Mouse (Mus musculus) heart, embryonic 14.5 days (tissue): ENCODE measurements around the gene Myo1d. TPM values are rescaled to one million over a fixed set of nuclear protein-coding genes. Genes with fewer than 3 reads are reported as not detected.

Experiments used
- ATAC-seq: fragments of 200-750 bp; cut with Nextera tagmentation; 2 replicates; pipeline ENCODE4 v1.8.0; 2017; ENCODE audit warnings: low read depth, moderate TSS enrichment; ENCODE audit not compliant: insufficient number of reproducible peaks, insufficient read depth, low FRiP score
- H3K27ac ChIP-seq, 2 experiments: fragments of 200-500 bp in 1 of 2; fragments of 300-500 bp in 1 of 2; sonication (generic) in 1 of 2; replicated peaks in 1 of 2; 2 replicates each; pipeline ENCODE4 v1.5.1; 2012 to 2014; ENCODE audit warnings: low read depth in 2 of 2, low read length in 2 of 2, control low read depth in 1 of 2, mild to moderate bottlenecking in 1 of 2, mixed read lengths in 1 of 2; ENCODE audit not compliant: control insufficient read depth in 1 of 2, insufficient read depth in 1 of 2
- H3K27me3 ChIP-seq: fragments of 300-500 bp; sonication (generic); 2 replicates; pipeline ENCODE4 v1.6.1; 2014; ENCODE audit warnings: mild to moderate bottlenecking, low read length, control low read depth; ENCODE audit not compliant: control insufficient read depth, insufficient read depth
- H3K36me3 ChIP-seq: fragments of 300-500 bp; sonication (generic); 2 replicates; pipeline ENCODE4 v1.6.1; 2014; ENCODE audit warnings: mild to moderate bottlenecking, control low read depth, low read length, mixed read lengths; ENCODE audit not compliant: control insufficient read depth, insufficient read depth
- H3K4me1 ChIP-seq, 2 experiments: fragments of 200-500 bp in 1 of 2; fragments of 300-500 bp in 1 of 2; sonication (generic) in 1 of 2; 2 replicates each; pipeline ENCODE4 v1.6.1; 2012 to 2014; ENCODE audit warnings: low read length in 2 of 2, control low read depth in 1 of 2, mixed read lengths in 1 of 2; ENCODE audit not compliant: control insufficient read depth in 2 of 2, insufficient read depth in 2 of 2
- H3K4me2 ChIP-seq: fragments of 300-500 bp; sonication (generic); 2 replicates; pipeline ENCODE4 v1.6.1; 2014; ENCODE audit warnings: mild to moderate bottlenecking, low read length
- H3K4me3 ChIP-seq, 2 experiments: fragments of 200-500 bp in 1 of 2; fragments of 300-500 bp in 1 of 2; sonication (generic) in 1 of 2; 2 replicates each; pipeline ENCODE4 v1.5.1; 2012 to 2014; ENCODE audit warnings: low read length in 2 of 2, mild to moderate bottlenecking in 2 of 2, control low read depth in 1 of 2, low read depth in 1 of 2, moderate library complexity in 1 of 2; ENCODE audit not compliant: control insufficient read depth in 1 of 2, insufficient read depth in 1 of 2
- H3K9ac ChIP-seq: fragments of 300-500 bp; sonication (generic); 2 replicates; pipeline ENCODE4 v1.6.1; 2014; ENCODE audit warnings: mild to moderate bottlenecking, low read length
- H3K9me3 ChIP-seq: fragments of 300-500 bp; sonication (generic); 2 replicates; pipeline ENCODE4 v1.6.1; 2016; ENCODE audit warnings: low read length, control low read depth; ENCODE audit not compliant: control insufficient read depth
- WGBS: fragments of 180-500 bp; shearing (Covaris S2); extraction: QIAGEN DNeasy Blood & Tissue Kit; methylation state at CpG from one replicate; pipeline ENCODE4 v1.1.7; 2014; 5-methylcytosine and 5-hydroxymethylcytosine counted together
- polyA plus RNA-seq: library from polyadenylated mRNA; unstranded; fragments of >200 nt; fragmentation: Nextera tagmentation; extraction: Ambion mirVana; gene quantifications from 2 replicates; pipeline ENCODE4 v1.2.1, GENCODE M21; 2014

The Myo1d gene
- polyA plus RNA-seq, 1 experiment from 2014 or later, result 9.6 TPM

GRCm38 (mm10) chr11:80585761-80586160, 194.1 kb downstream of the Myo1d start:
- no peak overlapping the region for H3K9ac ChIP-seq
- no peaks in the 10 kb centered on the region for H3K27me3 ChIP-seq
- no peak overlapping the region for H3K4me2 ChIP-seq
- H3K36me3 ChIP-seq, result no peaks in the 10 kb centered on the region
- no peaks in the 10 kb centered on the region for H3K9me3 ChIP-seq
- ATAC-seq, result no peak
- H3K27ac ChIP-seq, result no peak overlapping the region
- H3K4me3 ChIP-seq, result no peak overlapping the region
- peaks cover 0 to 8% of the 10 kb centered on the region in 2 experiments; a peak in 1 of 4 replicates for H3K4me1 ChIP-seq

DNA sequence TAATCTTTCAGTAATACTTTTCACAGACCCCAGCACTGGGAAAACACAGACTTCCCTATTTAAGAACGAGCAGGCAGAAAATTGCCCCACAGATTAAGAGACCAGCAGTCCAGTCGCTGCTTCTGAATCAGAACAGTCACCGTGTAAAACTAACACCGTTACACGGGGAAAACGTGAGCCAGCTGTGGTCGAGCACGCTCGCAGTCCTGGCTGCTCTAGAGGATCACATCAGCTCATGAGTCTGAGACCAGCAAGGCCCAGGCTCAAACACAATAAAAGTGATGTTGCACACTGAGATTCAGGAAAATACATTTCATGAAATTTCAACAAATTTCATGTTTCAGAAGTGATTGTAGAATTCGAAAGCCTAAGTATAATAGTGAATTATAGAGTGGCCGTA, 194.6 kb downstream of the Myo1d start:
- H3K4me2 ChIP-seq, result no peak overlapping the region
- no peaks in the 10 kb centered on the region for H3K9me3 ChIP-seq
- H3K27ac ChIP-seq, result no peak overlapping the region
- WGBS, result 59% methylated on average over 11 of the region's 11 CpGs
- no peaks in the 10 kb centered on the region for H3K27me3 ChIP-seq
- H3K4me3 ChIP-seq, result no peak overlapping the region
- no peak overlapping the region for H3K9ac ChIP-seq
- H3K36me3 ChIP-seq, result no peaks in the 10 kb centered on the region
- ATAC-seq, result no peak
- peaks cover 0 to 8% of the 10 kb centered on the region in 2 experiments; a peak in 1 of 4 replicates for H3K4me1 ChIP-seq

- no peak for ATAC-seq
- no peaks in the 10 kb centered on the region for H3K36me3 ChIP-seq
- H3K4me2 ChIP-seq, result no peak overlapping the region
- H3K4me3 ChIP-seq, result no peak overlapping the region
- H3K9ac ChIP-seq, result no peak overlapping the region
- H3K27me3 ChIP-seq, result no peaks in the 10 kb centered on the region
- no peaks in the 10 kb centered on the region for H3K9me3 ChIP-seq
- no peaks in the 10 kb centered on the region for H3K4me1 ChIP-seq
- WGBS, result 67% methylated on average over 3 of the region's 3 CpGs
- no peak overlapping the region for H3K27ac ChIP-seq
Observed at GRCm38 (mm10) chr11:80580494-80580893, 199.3 kb downstream of the Myo1d start.

DNA sequence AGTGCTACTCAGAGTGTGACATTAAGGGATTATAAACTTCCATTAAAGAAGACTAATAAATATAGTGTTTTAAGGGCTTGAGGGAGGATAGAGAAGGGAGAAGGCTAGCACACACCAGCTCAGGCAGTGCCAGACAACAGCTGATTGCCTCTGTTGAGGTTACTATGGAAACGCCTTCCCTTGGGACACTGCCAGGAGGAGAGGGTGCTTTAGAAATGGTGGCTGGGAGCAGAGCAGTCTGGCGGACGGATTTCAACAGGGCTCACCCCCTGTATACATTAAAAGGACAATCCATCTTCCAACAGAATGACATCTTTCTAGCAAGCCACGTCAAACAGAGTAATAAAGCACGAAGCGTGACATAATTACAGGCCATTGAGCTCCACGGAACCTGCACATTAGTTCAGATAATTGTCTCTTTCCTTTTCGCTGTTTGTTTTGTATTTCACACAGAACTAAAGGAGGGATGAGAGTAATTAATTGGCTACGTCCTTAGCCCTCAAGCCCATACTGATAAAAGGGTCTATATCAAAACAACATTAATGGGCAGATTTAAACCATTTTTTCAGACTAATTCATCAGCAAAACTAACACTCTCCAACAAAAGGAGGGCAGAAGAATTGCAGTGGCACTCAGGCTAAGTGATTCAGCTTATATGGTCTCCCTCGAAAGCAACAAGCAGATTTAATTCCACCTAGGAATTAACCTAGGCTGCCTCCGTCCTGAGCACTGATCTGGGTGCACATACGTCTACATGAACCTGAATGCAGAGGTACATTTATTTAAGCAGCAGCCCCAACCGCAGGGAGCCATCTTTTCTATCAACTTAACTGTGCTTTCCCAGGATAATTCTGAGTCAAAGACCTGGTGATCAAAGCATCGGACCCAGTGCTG, 201.8 kb downstream of the Myo1d start:
- no peaks in the 10 kb centered on the region for H3K4me1 ChIP-seq
- no peak overlapping the region for H3K9ac ChIP-seq
- no peaks in the 10 kb centered on the region for H3K27me3 ChIP-seq
- H3K4me3 ChIP-seq, result no peak overlapping the region
- ATAC-seq, result peak; percentile 54; the same call in 1 of the 2 replicates
- H3K9me3 ChIP-seq, result no peaks in the 10 kb centered on the region
- 0 out of 2 replicates have a peak overlapping the region, but pooled peaks have one; percentile 16 for H3K4me2 ChIP-seq
- 49% methylated on average over 14 of the region's 14 CpGs for WGBS
- no peaks in the 10 kb centered on the region for H3K36me3 ChIP-seq
- no peak overlapping the region for H3K27ac ChIP-seq

DNA sequence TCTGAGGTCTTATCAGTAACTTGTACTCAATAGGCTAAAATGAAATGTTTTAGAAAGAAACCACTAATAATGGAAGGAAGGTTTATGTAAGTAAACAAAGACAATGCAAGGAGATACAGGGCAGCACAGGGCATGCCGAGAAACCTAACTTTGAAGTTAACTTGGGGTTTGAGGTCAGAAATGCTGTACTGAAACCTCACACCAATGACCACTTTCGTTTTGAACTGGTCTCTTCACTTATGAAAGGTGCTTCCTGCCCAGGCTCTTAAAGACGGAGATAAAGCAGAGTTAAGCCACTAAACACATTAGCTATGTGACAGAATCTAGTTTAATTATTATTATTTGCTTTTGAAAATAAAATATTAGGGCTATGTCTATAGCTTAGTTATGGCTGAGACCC, 204.0 kb downstream of the Myo1d start:
- 52% methylated on average over 3 of the region's 3 CpGs for WGBS
- H3K9ac ChIP-seq, result no peak overlapping the region
- H3K27ac ChIP-seq, result no peak overlapping the region
- no peaks in the 10 kb centered on the region for H3K9me3 ChIP-seq
- ATAC-seq, result no peak
- no peak overlapping the region for H3K4me2 ChIP-seq
- no peak overlapping the region for H3K4me3 ChIP-seq
- H3K4me1 ChIP-seq, result no peaks in the 10 kb centered on the region
- no peaks in the 10 kb centered on the region for H3K27me3 ChIP-seq
- no peaks in the 10 kb centered on the region for H3K36me3 ChIP-seq

- no peak overlapping the region for H3K4me3 ChIP-seq
- H3K9me3 ChIP-seq, result no peaks in the 10 kb centered on the region
- H3K36me3 ChIP-seq, result no peaks in the 10 kb centered on the region
- H3K27ac ChIP-seq, result no peak overlapping the region
- no peak overlapping the region for H3K9ac ChIP-seq
- no peak for ATAC-seq
- no peaks in the 10 kb centered on the region for H3K27me3 ChIP-seq
- WGBS, result 38% methylated on average over 3 of the region's 3 CpGs
- no peak overlapping the region for H3K4me2 ChIP-seq
- H3K4me1 ChIP-seq, result peaks cover 2 to 7% of the 10 kb centered on the region in 2 experiments; a peak in 2 of 4 replicates
Observed at GRCm38 (mm10) chr11:80566286-80566685, 213.5 kb downstream of the Myo1d start.

DNA sequence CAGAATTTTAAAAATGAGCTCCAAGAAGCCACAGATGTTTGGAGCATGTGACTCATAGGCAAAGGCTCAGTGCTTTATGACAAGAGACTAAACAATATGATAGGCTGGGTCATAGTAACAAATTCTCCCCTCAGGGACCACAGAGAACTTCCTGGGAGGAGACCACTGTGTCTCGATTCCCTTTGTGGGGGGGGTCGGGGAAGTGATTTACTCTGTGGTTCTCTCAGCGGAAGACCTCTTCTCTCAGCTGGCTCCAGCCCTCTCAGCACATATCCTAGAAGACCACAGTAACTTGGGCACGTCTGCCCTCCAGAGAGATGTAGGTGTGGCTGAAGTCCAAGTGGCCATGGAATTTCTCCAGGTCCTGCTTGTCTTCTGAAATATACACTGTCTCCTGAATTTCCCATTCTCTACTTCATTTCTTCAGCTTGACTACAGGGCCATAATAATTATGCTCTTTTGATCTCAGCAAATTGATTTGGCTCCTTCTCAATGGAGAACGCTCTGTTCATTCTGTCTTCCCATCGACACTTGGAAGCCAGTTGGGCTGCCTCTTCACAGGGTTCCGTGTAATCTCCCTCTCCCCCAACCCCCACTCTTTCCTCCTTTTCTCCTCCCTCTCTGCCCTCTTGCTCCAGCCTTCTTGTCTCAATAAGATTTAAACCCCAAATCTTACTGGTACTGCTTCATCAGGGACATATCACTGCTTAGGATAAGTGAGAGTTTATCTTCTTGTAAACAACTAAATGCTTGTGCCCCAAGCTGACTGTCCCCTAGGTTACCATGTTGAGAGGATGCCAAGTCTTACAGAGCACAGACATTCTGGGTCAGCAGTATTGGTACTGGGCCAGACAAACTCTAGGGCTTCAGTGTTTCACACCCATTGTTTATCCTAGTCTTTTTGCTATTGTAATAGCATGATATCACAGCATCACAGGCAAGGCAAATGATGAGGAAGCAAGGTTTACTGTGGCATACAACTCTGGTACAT, 214.6 kb downstream of the Myo1d start:
- ATAC-seq, result no peak
- peaks cover 2 to 7% of the 10 kb centered on the region in 2 experiments; a peak in 2 of 4 replicates for H3K4me1 ChIP-seq
- H3K36me3 ChIP-seq, result no peaks in the 10 kb centered on the region
- no peak overlapping the region for H3K4me3 ChIP-seq
- no peak overlapping the region for H3K4me2 ChIP-seq
- H3K9ac ChIP-seq, result no peak overlapping the region
- no peak overlapping the region for H3K27ac ChIP-seq
- H3K9me3 ChIP-seq, result no peaks in the 10 kb centered on the region
- WGBS, result 61% methylated on average over 7 of the region's 7 CpGs
- H3K27me3 ChIP-seq, result no peaks in the 10 kb centered on the region
